Mouse (Mus musculus): ENCODE data around the gene Olfr56.
"Not testable (repeated sequence)": the region's sequence is repeated elsewhere in the genome, so short reads cannot be mapped to it uniquely, and the experiment has no call there.

The Olfr56 gene

DNA sequence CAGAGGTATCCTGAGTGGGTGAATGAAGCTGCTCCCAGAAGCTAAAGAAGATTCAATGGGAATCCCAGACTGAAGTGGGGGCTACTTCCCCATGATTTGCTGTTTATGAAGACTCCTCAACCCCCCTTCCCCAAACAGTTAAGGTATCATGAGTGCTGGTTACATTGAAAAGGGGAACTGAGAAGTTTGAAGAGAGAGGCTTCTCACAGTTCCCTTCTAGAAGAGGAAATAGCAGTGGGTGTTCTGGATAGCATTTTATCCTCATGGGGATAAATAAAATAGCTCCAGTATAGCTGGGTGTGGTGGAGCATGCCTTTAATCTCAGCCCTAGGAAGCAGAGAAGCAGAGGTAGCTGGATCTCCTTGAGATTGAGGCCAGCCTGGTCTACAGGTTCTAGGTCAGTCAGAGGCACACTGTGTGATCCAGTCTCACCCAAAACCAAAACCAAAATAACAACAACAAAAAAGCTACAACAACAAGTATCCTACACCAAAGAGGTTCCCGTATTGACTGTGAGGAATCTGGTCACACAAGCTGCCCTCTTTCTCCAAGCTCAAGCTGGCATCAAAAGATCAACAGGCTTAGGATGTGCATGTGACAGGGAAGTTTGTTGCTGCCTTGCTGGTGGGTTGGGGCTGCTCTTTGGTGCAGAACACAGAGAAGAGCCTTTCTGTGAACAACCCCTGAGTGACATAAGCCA lies at the start of gene Olfr56:
TSS of gene Olfr56 (plus strand) at position 650 of the 700 bp plus-strand sequence.
- DNase-seq (ENCODE audit: low spot score in 2 of 2) = not testable (repeated sequence)

DNA sequence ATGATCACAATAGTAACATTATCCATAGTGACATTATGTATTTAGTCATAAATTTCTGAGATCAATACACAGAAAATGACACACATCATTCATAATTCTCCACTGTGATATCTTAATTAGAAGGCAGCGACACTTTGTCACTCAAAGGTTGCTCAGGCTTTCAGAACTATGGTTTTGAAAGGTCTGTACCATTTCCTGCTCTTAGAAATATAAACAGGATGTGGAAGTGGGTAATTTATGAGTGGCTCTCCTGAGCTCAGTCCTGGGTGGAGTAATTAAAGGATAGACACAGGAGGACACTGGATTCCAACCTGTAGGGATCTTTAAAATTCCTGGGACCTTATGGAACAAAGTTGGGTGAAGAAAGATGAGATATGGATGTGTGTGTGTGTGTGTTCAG lies 45.3 kb upstream of the Olfr56 start:
- not testable (repeated sequence) for DNase-seq (ENCODE audit: low spot score in 2 of 2)

DNA sequence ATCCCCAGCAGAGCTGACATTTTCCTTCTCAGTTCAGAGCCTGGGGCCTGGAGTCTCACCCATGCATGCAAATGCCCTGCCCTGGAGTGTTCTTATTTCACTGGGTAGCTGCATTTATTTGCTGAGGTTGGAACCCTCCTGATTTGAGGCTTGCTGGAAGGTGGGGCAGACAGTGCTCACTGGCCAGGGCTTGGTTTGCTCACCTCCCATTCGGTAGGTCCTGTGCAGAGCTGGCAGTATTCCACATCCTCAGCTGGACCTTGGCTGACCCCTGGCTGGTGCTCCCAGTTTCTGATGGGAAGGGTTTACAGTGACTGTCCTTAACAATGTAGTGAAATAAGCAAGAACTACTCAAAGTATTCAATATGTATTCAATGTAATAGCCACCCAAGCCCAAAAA lies 44.8 kb upstream of the Olfr56 start:
- DNase-seq (ENCODE audit: low spot score in 2 of 2) = not testable (repeated sequence)

DNA sequence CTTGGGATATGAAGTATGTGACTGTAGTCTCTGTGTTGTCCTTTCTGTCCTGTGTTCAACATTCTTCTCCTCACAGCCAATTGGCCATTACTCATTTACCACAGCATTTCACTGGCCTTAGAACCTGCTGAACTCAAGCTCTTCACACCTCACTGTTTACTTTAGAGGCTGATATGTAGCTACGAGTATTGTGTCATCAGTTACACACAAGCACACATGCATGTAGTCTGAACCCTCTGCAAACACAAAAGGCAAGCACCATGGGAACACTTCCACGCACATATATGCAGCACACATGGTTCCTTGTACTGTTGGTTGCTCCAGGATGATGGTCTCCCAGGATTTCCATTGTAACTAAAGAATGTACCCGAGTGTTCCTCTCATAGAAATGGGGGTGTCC lies 43.4 kb upstream of the Olfr56 start:
- DNase-seq (ENCODE audit: low spot score in 2 of 2) = not testable (repeated sequence)

DNA sequence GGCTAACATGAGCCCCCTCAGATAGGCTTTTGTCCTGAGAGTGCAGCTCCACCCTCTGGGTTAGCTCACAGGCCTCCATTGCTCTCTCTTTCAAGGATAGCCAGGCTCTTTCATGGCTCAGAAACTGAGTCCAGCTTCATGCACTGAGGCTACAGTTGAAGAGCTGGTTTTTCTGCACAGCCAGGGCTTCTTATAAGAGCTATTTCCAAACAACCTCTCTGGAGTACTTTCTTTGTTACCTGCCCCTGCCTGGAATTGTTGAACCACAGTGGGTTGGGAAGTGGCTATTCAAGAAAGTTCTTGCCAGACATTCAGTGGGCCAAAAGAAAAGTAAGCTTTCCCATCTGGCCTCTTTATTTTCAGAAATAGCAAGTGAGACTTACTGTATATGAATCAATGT lies 39.4 kb upstream of the Olfr56 start:
- not testable (repeated sequence) for DNase-seq (ENCODE audit: low spot score in 2 of 2)

DNA sequence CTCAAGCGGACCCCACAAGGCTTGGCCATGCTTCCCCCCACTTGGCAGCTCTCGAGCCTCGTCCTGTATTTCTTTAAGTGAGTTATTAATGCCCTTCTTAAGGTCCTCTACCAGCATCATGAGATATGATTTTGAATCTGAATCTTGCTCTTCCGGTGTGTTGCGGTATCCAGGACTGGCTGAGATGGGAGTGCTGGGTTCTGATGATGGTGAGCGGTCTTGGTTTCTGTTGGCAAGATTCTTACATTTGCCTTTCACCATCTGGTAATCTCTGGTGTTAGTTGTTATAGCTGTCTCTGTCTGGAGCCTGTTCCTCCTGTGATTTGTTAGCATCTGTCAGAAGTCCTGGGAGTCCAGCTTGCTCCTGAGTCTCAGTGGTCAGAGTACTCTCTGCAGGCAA lies 32.6 kb upstream of the Olfr56 start, which contains the start of gene Psme2b:
TSS of gene Psme2b (minus strand) at position 101 of the 400 bp plus-strand sequence.
- not testable (repeated sequence) for DNase-seq (ENCODE audit: low spot score in 2 of 2)

DNA sequence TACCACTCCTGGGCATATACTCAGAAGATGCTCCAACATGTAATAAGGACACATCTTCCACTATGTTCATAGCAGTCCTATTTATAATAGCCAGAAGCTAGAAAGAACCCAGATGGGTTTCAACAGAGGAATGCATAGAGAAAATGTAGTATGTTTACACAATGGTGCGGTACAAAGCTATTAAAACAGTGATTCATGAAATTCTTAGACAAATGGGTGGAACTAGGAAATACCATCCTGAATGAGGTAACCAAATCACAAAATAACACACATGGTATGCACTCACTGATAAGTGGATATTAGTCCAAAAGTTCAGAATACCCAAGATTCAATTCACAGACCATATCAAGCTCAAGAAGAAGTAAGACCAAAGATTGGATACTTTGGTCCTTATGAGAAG lies 4.0 kb upstream of the Olfr56 start:
- not testable (repeated sequence) for DNase-seq (ENCODE audit: low spot score in 2 of 2)

DNA sequence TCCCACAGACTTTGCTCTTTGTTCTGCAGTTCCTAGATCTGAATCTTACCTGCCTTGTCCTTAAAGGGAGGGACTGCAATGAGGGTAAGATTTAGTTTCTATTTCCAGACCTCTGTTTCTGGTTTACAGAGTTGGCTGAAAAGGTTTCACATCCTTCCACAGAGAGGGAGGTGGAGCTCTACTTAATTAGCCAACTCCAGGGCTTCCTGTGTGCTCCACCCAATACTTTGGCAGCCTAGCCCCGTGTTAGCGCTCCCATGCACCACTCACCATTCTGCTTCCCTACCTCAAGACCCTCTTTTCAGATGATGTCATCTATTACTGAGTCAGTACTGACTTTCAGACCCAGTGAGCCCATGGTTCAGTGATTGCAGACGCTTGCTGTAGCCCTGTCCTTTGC lies 562 bp downstream of the Olfr56 start, which contains the start of gene 9930111J21Rik1:
TSS of gene 9930111J21Rik1 (minus strand) at position 148 of the 400 bp plus-strand sequence.
- not testable (repeated sequence) for DNase-seq (ENCODE audit: low spot score in 2 of 2)

DNA sequence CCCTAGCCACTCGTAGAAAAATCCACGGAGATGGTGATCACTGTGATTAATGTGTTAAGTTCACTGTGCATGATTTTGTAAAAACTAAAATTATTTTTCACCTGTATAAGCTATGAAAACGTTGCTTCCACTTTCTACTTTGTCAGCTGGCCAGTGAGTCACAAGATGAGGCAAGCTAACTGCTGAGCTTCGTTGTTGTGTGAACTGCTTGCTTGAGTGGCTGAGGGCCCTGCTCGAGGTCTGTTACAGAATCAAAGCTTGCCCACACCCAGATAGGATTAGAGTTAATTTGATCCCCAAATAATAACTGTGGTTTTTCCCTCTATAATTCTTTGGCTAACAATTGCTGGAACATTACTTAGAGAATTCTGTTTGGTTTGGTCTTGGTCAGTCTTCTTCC lies 1.4 kb downstream of the Olfr56 start:
- DNase-seq (ENCODE audit: low spot score in 2 of 2) = not testable (repeated sequence)

DNA sequence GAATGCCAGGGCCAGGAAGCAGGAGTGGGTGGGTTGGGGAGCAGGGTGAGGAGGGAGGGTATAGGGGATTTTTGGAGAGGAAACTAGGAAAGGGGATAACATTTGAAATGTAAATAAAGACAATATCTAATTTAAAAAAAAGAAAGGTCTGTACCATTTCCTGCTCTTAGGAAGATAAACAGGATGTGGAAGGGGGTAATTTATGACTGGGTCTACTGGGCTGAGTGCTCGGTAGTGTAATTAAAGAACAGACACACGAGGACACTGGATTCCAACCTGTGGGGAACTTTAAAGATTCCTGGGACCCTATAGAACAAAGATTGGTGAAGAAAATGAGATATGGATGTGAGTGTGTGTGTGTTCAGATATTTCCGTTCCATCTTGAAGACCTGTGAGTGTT lies 4.2 kb downstream of the Olfr56 start:
- not testable (repeated sequence) for DNase-seq (ENCODE audit: low spot score in 2 of 2)

DNA sequence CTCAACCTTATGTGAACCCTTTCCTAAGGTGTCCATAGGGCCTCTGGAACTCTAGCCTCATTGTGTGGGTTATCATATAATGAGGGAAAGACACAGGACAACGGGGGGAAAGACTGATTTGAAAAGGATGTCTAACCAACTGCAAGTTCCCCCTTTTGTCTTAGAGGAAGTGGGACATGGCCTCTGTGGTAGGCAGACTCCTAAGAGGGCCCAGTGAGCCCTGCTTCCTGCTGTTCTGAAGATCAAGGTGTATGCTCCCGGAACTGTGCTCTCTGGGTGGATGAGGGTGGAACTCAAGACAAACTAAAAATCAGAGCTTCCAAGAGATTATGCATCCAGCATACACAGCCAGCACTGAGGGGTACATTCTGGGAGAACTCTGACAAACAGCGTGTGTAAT lies 9.5 kb downstream of the Olfr56 start:
- DNase-seq (ENCODE audit: low spot score in 2 of 2) = not testable (repeated sequence)

DNA sequence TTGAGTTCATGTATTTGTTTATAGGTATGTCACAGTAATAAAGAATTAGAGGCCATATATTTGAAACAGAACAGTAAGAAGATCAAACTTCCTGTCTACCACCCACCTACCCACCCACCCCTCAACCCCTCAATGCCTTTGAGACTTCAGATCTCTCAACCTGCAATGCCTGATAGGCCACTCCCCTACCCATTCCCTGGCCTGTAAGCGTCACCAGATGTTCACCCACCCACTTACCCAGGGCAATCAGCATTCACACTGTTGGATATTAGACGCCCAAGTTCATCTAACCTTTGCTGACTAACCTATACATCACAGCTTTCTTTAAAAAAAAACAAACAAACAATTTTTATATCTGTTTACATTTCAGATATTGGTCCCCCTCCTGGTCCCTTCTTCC lies 11.3 kb downstream of the Olfr56 start:
- DNase-seq (ENCODE audit: low spot score in 2 of 2) = not testable (repeated sequence)

DNA sequence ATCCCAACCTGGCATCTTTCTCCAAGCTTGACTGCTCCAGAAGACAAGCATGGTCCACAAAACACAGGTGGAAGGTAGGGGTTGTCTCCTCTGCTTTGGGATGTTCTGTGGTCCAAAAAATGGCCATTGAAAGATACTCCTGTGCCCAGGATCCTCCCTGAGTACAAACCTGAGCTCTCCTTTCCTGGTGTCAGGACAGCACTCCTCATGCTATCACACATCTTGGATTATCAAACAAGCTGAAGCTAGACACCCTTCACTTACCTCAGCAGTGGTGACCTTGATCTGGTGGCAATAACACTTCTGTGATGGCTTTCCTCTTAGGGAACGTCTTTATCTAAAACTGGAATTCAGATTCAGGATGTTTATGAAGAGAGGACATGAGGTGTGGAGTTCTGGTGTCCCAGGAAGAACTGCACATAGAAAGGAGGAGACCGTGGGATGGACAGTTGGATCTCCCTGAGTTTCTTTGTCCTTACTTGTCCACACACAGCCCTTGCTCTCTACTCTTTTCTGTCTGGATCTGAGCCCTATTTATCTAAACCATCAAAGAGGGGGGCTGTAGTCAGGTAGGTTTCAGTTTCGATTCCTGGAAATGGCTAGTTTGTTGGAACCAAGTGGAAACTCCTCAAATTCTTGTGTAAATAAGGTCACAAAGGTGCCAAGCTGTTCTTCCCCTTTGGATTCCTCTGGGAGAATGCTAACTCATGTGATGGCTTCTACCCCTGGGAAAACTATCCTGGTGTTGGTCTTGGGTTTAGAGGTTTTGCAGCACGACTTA lies 13.2 kb downstream of the Olfr56 start, which contains the start of gene Gm12185:
TSS of gene Gm12185 (minus strand) at position 487 of the 781 bp plus-strand sequence.
- not testable (repeated sequence) for DNase-seq (ENCODE audit: low spot score in 2 of 2)

DNA sequence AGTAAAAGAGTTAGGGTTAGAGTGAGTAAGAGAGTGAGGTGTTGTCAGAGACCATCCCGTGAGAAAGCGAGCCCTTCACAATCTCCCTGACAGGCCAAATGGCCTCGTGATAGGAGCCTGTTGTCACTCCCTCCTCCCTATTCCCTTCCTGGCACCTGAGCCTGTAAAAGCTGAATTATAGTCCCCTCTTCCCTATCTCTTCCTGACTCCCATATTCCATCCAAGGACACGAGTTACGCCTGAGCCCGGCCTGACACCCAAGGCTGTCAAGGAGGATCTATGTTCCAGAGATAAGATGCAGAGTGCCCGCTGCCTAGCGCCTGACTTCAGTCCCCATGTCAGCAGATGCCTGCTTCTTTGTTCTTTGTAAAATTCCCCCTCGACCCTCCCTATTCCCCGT lies 14.6 kb downstream of the Olfr56 start:
- not testable (repeated sequence) for DNase-seq (ENCODE audit: low spot score in 2 of 2)

DNA sequence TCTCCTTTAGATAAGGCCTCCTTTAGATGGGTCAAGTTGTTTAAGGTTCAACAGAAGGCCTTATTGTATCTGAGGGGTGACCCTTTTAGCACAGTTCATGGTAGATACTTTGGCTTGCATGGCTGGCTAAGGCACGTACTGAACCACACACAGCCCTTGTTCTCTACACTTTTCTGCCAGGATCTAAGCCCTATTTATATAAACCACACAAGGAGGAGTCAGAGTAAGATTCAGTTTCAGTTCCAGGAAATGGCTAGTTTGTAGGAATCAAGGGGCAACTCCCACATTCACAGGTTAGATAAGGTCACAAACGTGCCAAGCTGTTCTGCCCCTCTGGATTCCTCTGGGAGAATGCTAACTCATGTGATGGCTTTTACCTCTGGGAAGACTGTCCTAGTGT lies 15.3 kb downstream of the Olfr56 start, which contains the start of gene Tgtp1:
TSS of gene Tgtp1 (minus strand) at position 155 of the 400 bp plus-strand sequence.
- DNase-seq (ENCODE audit: low spot score in 2 of 2) = not testable (repeated sequence)

DNA sequence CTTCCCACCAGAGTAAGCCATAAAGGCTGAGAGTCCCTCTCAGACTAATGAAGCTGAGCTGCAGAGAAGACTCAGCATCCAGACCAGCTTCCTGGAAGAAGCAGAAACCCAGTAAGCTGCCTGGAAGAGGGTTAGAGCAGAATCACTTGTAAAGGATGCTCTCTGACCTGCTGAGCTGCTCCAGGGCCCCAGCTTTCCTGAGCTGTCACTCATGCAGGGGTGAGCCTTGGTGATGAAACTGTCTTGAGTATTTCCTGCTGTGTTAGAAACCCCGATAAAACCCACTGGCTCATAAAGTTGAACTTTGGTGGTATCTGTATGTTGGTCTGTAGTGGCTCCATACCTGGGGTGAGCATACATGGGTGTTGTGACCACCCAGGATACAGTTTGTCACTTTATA lies 21.7 kb downstream of the Olfr56 start:
- DNase-seq (ENCODE audit: low spot score in 2 of 2) = not testable (repeated sequence)

DNA sequence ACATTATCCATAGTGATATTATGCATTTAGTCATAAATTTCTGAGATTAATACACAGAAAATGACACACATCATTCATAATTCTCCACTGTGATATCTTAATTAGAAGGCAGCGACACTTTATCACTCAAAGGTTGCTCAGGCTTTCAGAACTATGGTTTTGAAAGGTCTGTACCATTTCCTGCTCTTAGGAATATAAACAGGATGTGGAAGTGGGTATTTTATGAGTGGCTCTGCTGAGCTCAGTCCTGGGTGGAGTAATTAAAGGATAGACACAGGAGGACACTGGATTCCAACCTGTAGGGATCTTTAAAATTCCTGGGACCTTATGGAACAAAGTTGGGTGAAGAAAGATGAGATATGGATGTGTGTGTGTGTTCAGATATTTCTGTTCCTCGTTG lies 27.6 kb downstream of the Olfr56 start:
- DNase-seq (ENCODE audit: low spot score in 2 of 2) = not testable (repeated sequence)

DNA sequence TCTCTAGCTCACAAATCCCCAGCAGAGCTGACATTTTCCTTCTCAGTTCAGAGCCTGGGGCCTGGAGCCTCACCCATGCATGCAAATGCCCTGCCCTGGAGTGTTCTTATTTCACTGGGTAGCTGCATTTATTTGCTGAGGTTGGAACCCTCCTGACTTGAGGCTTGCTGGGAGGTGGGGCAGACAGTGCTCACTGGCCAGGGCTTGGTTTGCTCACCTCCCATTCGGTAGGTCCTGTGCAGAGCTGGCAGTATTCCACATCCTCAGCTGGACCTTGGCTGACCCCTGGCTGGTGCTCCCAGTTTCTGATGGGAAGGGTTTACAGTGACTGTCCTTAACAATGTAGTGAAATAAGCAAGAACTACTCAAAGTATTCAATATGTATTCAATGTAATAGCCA lies 28.1 kb downstream of the Olfr56 start:
- not testable (repeated sequence) for DNase-seq (ENCODE audit: low spot score in 2 of 2)

DNA sequence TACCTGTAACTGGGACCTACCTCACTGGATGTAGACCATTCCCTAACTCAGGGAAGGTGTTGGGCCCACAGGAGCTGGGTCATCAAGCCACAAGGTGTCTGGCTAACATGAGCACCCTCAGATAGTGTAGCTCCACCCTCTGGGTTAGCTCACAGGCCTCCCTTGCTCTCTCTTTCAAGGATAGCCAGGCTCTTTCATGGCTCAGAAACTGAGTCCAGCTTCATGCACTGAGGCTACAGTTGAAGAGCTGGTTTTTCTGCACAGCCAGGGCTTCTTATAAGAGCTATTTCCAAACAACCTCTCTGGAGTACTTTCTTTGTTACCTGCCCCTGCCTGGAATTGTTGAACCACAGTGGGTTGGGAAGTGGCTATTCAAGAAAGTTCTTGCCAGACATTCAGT lies 33.4 kb downstream of the Olfr56 start:
- DNase-seq (ENCODE audit: low spot score in 2 of 2) = not testable (repeated sequence)

DNA sequence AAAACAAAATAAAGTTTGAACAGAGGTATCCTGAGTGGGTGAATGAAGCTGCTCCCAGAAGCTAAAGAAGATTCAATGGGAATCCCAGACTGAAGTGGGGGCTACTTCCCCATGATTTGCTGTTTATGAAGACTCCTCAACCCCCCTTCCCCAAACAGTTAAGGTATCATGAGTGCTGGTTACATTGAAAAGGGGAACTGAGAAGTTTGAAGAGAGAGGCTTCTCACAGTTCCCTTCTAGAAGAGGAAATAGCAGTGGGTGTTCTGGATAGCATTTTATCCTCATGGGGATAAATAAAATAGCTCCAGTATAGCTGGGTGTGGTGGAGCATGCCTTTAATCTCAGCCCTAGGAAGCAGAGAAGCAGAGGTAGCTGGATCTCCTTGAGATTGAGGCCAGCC lies 71.4 kb downstream of the Olfr56 start:
- DNase-seq (ENCODE audit: low spot score in 2 of 2) = not testable (repeated sequence)

DNA sequence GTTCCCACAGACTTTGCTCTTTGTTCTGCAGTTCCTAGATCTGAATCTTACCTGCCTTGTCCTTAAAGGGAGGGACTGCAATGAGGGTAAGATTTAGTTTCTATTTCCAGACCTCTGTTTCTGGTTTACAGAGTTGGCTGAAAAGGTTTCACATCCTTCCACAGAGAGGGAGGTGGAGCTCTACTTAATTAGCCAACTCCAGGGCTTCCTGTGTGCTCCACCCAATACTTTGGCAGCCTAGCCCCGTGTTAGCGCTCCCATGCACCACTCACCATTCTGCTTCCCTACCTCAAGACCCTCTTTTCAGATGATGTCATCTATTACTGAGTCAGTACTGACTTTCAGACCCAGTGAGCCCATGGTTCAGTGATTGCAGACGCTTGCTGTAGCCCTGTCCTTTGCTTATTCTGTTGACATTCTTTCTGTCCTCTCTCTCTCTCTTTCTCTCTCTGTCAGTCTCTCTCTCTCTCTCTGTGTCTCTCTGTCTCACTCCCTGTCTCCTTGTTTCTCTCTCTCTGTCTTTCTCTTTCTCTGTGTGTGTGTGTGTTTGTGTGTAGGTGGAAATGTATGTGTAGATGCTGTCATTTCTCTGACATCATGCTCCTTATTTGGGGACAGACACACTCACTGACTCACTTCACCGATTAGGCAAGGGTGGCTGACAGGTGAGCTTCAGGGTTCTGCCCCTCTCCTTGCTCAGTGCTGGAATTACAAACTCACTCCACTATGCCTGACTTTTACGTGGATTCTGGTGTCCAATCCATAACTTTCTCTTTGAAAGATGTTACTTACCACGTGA lies 72.6 kb downstream of the Olfr56 start, which contains the start of gene 9930111J21Rik2:
TSS of gene 9930111J21Rik2 (minus strand) at position 150 of the 799 bp plus-strand sequence.
- DNase-seq (ENCODE audit: low spot score in 2 of 2) = not testable (repeated sequence)
